In genomic region chr5:142762082-142762807, GRCm38 (mm10) we compare ENCODE assay signal across 14 mouse cellular contexts. TPM values are rescaled to one million over a fixed set of nuclear protein-coding genes. Genes with fewer than 3 reads are reported as not detected.
DNase-seq lines count a peak whose midpoint lies in the region; ATAC-seq lines count a peak whose summit lies in the region.
"Had no signal": no experiment of that assay in that cellular context is flagged by ENCODE, and none has a peak within 500 bp of the region (broad histone marks: within the 10 kb centered on the region; RNA-seq: fewer than 3 reads in every experiment).

No protein-coding gene starts in this region.

- WGBS in midbrain, embryonic 12.5 days: 87% methylated on average over 21 of the region's 21 CpGs
- WGBS in midbrain, embryonic 10.5 days: 93% methylated on average over 21 of the region's 21 CpGs
- 37% methylated on average over 21 of the region's 21 CpGs for WGBS in forebrain, embryonic 16.5 days
- 70% methylated on average over 21 of the region's 21 CpGs for WGBS in midbrain, embryonic 14.5 days
- 81% methylated on average over 21 of the region's 21 CpGs for WGBS in kidney, embryonic 16.5 days

- DNase-seq in midbrain, embryonic 10.5 days (ENCODE audit: low spot score): no peak
- peak; percentile 65 for DNase-seq in midbrain, embryonic 14.5 days
- no peak for DNase-seq in adrenal gland, postnatal 25 days
- DNase-seq: heart, postnatal 36 days; kidney, postnatal 10 days had no signal

- peaks cover 99% of the 10 kb centered on the region for H3K36me3 ChIP-seq in midbrain, embryonic 12.5 days
- H3K36me3 ChIP-seq in midbrain, embryonic 10.5 days: peaks cover 100% of the 10 kb centered on the region
- peaks cover 30% of the 10 kb centered on the region for H3K36me3 ChIP-seq in forebrain, embryonic 16.5 days (ENCODE audit: control insufficient read depth, insufficient read depth)
- peaks cover 98% of the 10 kb centered on the region for H3K36me3 ChIP-seq in midbrain, embryonic 14.5 days (ENCODE audit: control insufficient read depth, insufficient read depth, low read length)
- peaks cover 85% of the 10 kb centered on the region for H3K36me3 ChIP-seq in kidney, embryonic 16.5 days (ENCODE audit: insufficient read depth, low read length)

- H3K4me3 ChIP-seq in midbrain, embryonic 12.5 days: no peak overlapping the region
- H3K4me3 ChIP-seq in midbrain, embryonic 10.5 days: no peak overlapping the region
- H3K4me3 ChIP-seq in forebrain, embryonic 16.5 days (replicated peaks; ENCODE audit: low read length): no peak overlapping the region
- no peak overlapping the region for H3K4me3 ChIP-seq in midbrain, embryonic 14.5 days (replicated peaks; ENCODE audit: low read depth, low read length)
- no peak overlapping the region for H3K4me3 ChIP-seq in kidney, embryonic 16.5 days (ENCODE audit: low read length)
- H3K4me3 ChIP-seq: heart, embryonic 13.5 days; limb, embryonic 13.5 days; megakaryocyte, embryonic 14.5 days had no signal

- no peak for ATAC-seq in midbrain, embryonic 12.5 days (ENCODE audit: low FRiP score, low read depth)
- 0 out of 2 replicates have a peak, but pooled peaks have one; percentile 4 for ATAC-seq in forebrain, embryonic 16.5 days
- ATAC-seq in midbrain, embryonic 14.5 days (ENCODE audit: low FRiP score, low TSS enrichment): no peak
- no peak for ATAC-seq in granulocyte monocyte progenitor cell, adult 5-6 weeks (replicated peaks; ENCODE audit: poor library complexity, severe bottlenecking)
- no peak for ATAC-seq in kidney, embryonic 16.5 days (ENCODE audit: low FRiP score, low TSS enrichment)
- ATAC-seq: intestine, embryonic 16.5 days had no signal

- H3K9me3 ChIP-seq in midbrain, embryonic 12.5 days: no peaks in the 10 kb centered on the region
- no peaks in the 10 kb centered on the region for H3K9me3 ChIP-seq in midbrain, embryonic 10.5 days (replicated peaks)
- no peaks in the 10 kb centered on the region for H3K9me3 ChIP-seq in forebrain, embryonic 16.5 days (ENCODE audit: control insufficient read depth, low read length)
- H3K9me3 ChIP-seq in midbrain, embryonic 14.5 days (ENCODE audit: control insufficient read depth, low read length): no peaks in the 10 kb centered on the region
- no peaks in the 10 kb centered on the region for H3K9me3 ChIP-seq in kidney, embryonic 16.5 days (ENCODE audit: low read length)
- H3K9me3 ChIP-seq: heart, embryonic 13.5 days; limb, embryonic 13.5 days; megakaryocyte, embryonic 14.5 days had no signal

- no peaks in the 10 kb centered on the region for H3K27me3 ChIP-seq in midbrain, embryonic 12.5 days
- H3K27me3 ChIP-seq in midbrain, embryonic 10.5 days (ENCODE audit: low read depth, poor library complexity, severe bottlenecking): no peaks in the 10 kb centered on the region
- H3K27me3 ChIP-seq in forebrain, embryonic 16.5 days (replicated peaks; ENCODE audit: control insufficient read depth, insufficient read depth, low read length): no peaks in the 10 kb centered on the region
- no peaks in the 10 kb centered on the region for H3K27me3 ChIP-seq in midbrain, embryonic 14.5 days (ENCODE audit: control insufficient read depth, insufficient read depth, low read length)
- no peaks in the 10 kb centered on the region for H3K27me3 ChIP-seq in kidney, embryonic 16.5 days (ENCODE audit: insufficient read depth, low read length)
- H3K27me3 ChIP-seq: heart, embryonic 13.5 days; limb, embryonic 13.5 days; megakaryocyte, embryonic 14.5 days had no signal

- peak overlapping the region; percentile 56 for H3K27ac ChIP-seq in midbrain, embryonic 12.5 days (replicated peaks)
- no peak overlapping the region for H3K27ac ChIP-seq in midbrain, embryonic 10.5 days (replicated peaks)
- peak overlapping the region; percentile 92 for H3K27ac ChIP-seq in forebrain, embryonic 16.5 days (ENCODE audit: low read length)
- H3K27ac ChIP-seq in midbrain, embryonic 14.5 days (replicated peaks; ENCODE audit: low read depth, low read length): peak overlapping the region; percentile 75
- H3K27ac ChIP-seq in kidney, embryonic 16.5 days (ENCODE audit: low read length): no peak overlapping the region
- H3K27ac ChIP-seq: heart, embryonic 13.5 days; limb, embryonic 13.5 days; liver, embryonic 14.5 days had no signal

- no peak overlapping the region for H3K4me2 ChIP-seq in midbrain, embryonic 12.5 days (replicated peaks)
- H3K4me2 ChIP-seq in forebrain, embryonic 16.5 days (ENCODE audit: low read length): 0 out of 2 replicates have a peak overlapping the region, but pooled peaks have one; percentile 2
- no peak overlapping the region for H3K4me2 ChIP-seq in midbrain, embryonic 14.5 days (ENCODE audit: low read length)
- no peak overlapping the region for H3K4me2 ChIP-seq in kidney, embryonic 16.5 days (replicated peaks; ENCODE audit: low read depth, low read length)
- H3K4me2 ChIP-seq: heart, embryonic 13.5 days; limb, embryonic 13.5 days had no signal

- no peak overlapping the region for H3K9ac ChIP-seq in midbrain, embryonic 12.5 days (replicated peaks)
- H3K9ac ChIP-seq in forebrain, embryonic 16.5 days (replicated peaks; ENCODE audit: low read depth, low read length): peak overlapping the region; percentile 24; the same call in 1 of the 2 replicates
- H3K9ac ChIP-seq in midbrain, embryonic 14.5 days (replicated peaks; ENCODE audit: low read length): no peak overlapping the region
- no peak overlapping the region for H3K9ac ChIP-seq in kidney, embryonic 16.5 days (replicated peaks; ENCODE audit: low read length)
- H3K9ac ChIP-seq: heart, embryonic 13.5 days; limb, embryonic 13.5 days; liver, embryonic 14.5 days had no signal

- H3K4me1 ChIP-seq in midbrain, embryonic 12.5 days: peaks cover 11% of the 10 kb centered on the region; the same call in 1 of the 2 replicates
- H3K4me1 ChIP-seq in midbrain, embryonic 10.5 days: peaks cover 3% of the 10 kb centered on the region; the same call in 1 of the 2 replicates
- peaks cover 39% of the 10 kb centered on the region for H3K4me1 ChIP-seq in forebrain, embryonic 16.5 days (replicated peaks; ENCODE audit: control insufficient read depth, insufficient read depth, low read length)
- 0 out of 2 replicates have a peak, but pooled peaks cover 6% of the 10 kb centered on the region for H3K4me1 ChIP-seq in midbrain, embryonic 14.5 days (ENCODE audit: control insufficient read depth, insufficient read depth, low read length)
- H3K4me1 ChIP-seq in kidney, embryonic 16.5 days (ENCODE audit: insufficient read depth, low read length): no peaks in the 10 kb centered on the region
- H3K4me1 ChIP-seq: heart, embryonic 13.5 days; limb, embryonic 13.5 days had no signal

RNA-seq across cellular contexts. Expression of gene Tnrc18, which starts 55.2 kb away (rescaled TPM):
- polyA plus RNA-seq in midbrain, embryonic 12.5 days (2016; fragmentation: Nextera tagmentation; extraction: Ambion mirVana): 61.1 and 64.1 TPM in 2 replicates
- polyA plus RNA-seq in midbrain, embryonic 10.5 days (2016; fragmentation: Nextera tagmentation; extraction: Ambion mirVana): 18.7 and 23.2 TPM in 2 replicates
- polyA plus RNA-seq in forebrain, embryonic 16.5 days (2015; fragmentation: Nextera tagmentation; extraction: Ambion mirVana): 34.8 and 40.4 TPM in 2 replicates
- polyA plus RNA-seq in midbrain, embryonic 14.5 days (2014; fragmentation: Nextera tagmentation; extraction: Ambion mirVana): 37.7 and 47.4 TPM in 2 replicates
- total RNA-seq in granulocyte monocyte progenitor cell, adult 5-6 weeks (2014; fragmentation: Nextera tagmentation): 50.4 and 50.6 TPM in 2 replicates
- 9.0 and 13.8 TPM in 2 replicates for total RNA-seq in granulocyte monocyte progenitor cell, adult 5-6 weeks (2017)
- 18.2 and 20.6 TPM in 2 replicates for polyA plus RNA-seq in kidney, embryonic 16.5 days (2015; fragmentation: Nextera tagmentation; extraction: Ambion mirVana)
- 114 and 123 TPM in 2 replicates for total RNA-seq in adrenal gland, postnatal 25 days (2021)

Comparison
In these comparisons a context has a peak if more than half of its experiments do, and no peak if none do; other contexts are left out.
1. H3K27ac ChIP-seq: peak in midbrain, embryonic 12.5 days (single experiment), forebrain, embryonic 16.5 days (single experiment) and midbrain, embryonic 14.5 days (single experiment); none in midbrain, embryonic 10.5 days (single experiment) and kidney, embryonic 16.5 days (single experiment).